Mouse (Mus musculus) heart, embryonic 11.5 days (tissue): ENCODE results near the gene Spata48. TPM values are rescaled to one million over a fixed set of nuclear protein-coding genes. Genes with fewer than 3 reads are reported as not detected.

Experiments
- ATAC-seq: fragments of 200-750 bp; cut with Nextera tagmentation; replicated peaks from 2 replicates; pipeline ENCODE4 v1.8.0; 2017; ENCODE audit warnings: moderate library complexity; ENCODE audit not compliant: insufficient number of reproducible peaks, low FRiP score, low TSS enrichment
- H3K27ac ChIP-seq: fragments of 300-500 bp; sonication (generic); 2 replicates; pipeline ENCODE4 v1.5.1; 2014; ENCODE audit warnings: mild to moderate bottlenecking, low read depth, low read length
- H3K27me3 ChIP-seq: fragments of 300-500 bp; sonication (generic); 2 replicates; pipeline ENCODE4 v1.6.1; 2014; ENCODE audit warnings: mild to moderate bottlenecking, low read length, mixed read lengths; ENCODE audit not compliant: control insufficient read depth, insufficient read depth
- H3K36me3 ChIP-seq: fragments of 300-500 bp; sonication (generic); 2 replicates; pipeline ENCODE4 v1.6.1; 2014; ENCODE audit warnings: mild to moderate bottlenecking, low read length, moderate library complexity, mixed read lengths; ENCODE audit not compliant: control insufficient read depth, insufficient read depth
- H3K4me1 ChIP-seq: fragments of 300-500 bp; sonication (generic); 2 replicates; pipeline ENCODE4 v1.6.1; 2014; ENCODE audit warnings: low read length; ENCODE audit not compliant: control insufficient read depth, insufficient read depth
- H3K4me2 ChIP-seq: fragments of 300-500 bp; sonication (generic); 2 replicates; pipeline ENCODE4 v1.6.1; 2014; ENCODE audit warnings: mild to moderate bottlenecking, moderate library complexity
- H3K4me3 ChIP-seq: fragments of 300-500 bp; sonication (generic); 2 replicates; pipeline ENCODE4 v1.5.1; 2014; ENCODE audit warnings: low read depth, low read length
- H3K9ac ChIP-seq: fragments of 300-500 bp; sonication (generic); 2 replicates; pipeline ENCODE4 v1.6.1; 2014; ENCODE audit warnings: mild to moderate bottlenecking, low read depth, low read length, moderate library complexity
- H3K9me3 ChIP-seq: fragments of 300-500 bp; sonication (generic); replicated peaks from 2 replicates; pipeline ENCODE4 v1.6.1; 2016; ENCODE audit warnings: low read length; ENCODE audit not compliant: control insufficient read depth
- WGBS: fragments of 180-500 bp; shearing (Covaris S2); extraction: QIAGEN DNeasy Blood & Tissue Kit; methylation state at CpG from one replicate; pipeline ENCODE4 v1.1.7; 2014; ENCODE audit not compliant: insufficient replicate concordance; 5-methylcytosine and 5-hydroxymethylcytosine counted together
- polyA plus RNA-seq: library from polyadenylated mRNA; unstranded; fragments of >200 nt; fragmentation: Nextera tagmentation; extraction: Ambion mirVana; gene quantifications from 2 replicates; pipeline ENCODE4 v1.2.1, GENCODE M21; 2014

Spata48 gene
- polyA plus RNA-seq, 1 experiment from 2014 or later, result 0.79 TPM

GRCm38 (mm10) chr11:11495697-11496096 lies 33.8 kb downstream of the Spata48 start:
- Histone ChIP-seq H3K9me3 (no peaks in the 10 kb centered on the region), H3K4me2 (no peak overlapping the region), H3K27me3 (no peaks in the 10 kb centered on the region), H3K9ac (no peak overlapping the region), H3K4me3 (no peak overlapping the region), H3K27ac (no peak overlapping the region), H3K36me3 (no peaks in the 10 kb centered on the region), H3K4me1 (no peaks in the 10 kb centered on the region)
- ATAC-seq, result no peak
- 73% methylated on average over 2 of the region's 2 CpGs for WGBS

- Histone ChIP-seq H3K27ac (no peak overlapping the region), H3K9ac (no peak overlapping the region), H3K36me3 (no peaks in the 10 kb centered on the region), H3K9me3 (no peaks in the 10 kb centered on the region), H3K4me1 (no peaks in the 10 kb centered on the region), H3K4me2 (peak overlapping the region; percentile 47; the same call in 1 of the 2 replicates), H3K27me3 (no peaks in the 10 kb centered on the region), H3K4me3 (no peak overlapping the region)
- WGBS, result 18% methylated on average over 10 of the region's 10 CpGs
- no peak for ATAC-seq
Measured at GRCm38 (mm10) chr11:11499944-11500343, 38.0 kb downstream of the Spata48 start.

GRCm38 (mm10) chr11:11506187-11506586 lies 44.3 kb downstream of the Spata48 start:
- Histone ChIP-seq H3K9ac (no peak overlapping the region), H3K9me3 (no peaks in the 10 kb centered on the region), H3K4me3 (no peak overlapping the region), H3K4me2 (no peak overlapping the region), H3K4me1 (no peaks in the 10 kb centered on the region), H3K27ac (no peak overlapping the region), H3K27me3 (no peaks in the 10 kb centered on the region), H3K36me3 (no peaks in the 10 kb centered on the region)
- ATAC-seq, result no peak
- WGBS, result 73% methylated on average over 2 of the region's 2 CpGs

GRCm38 (mm10) chr11:11509413-11509812 lies 47.5 kb downstream of the Spata48 start:
- H3K4me2 ChIP-seq, result no peak overlapping the region
- H3K27me3 ChIP-seq, result no peaks in the 10 kb centered on the region
- no peak overlapping the region for H3K9ac ChIP-seq
- 62% methylated on average over 2 of the region's 2 CpGs for WGBS
- H3K4me1 ChIP-seq, result no peaks in the 10 kb centered on the region
- no peaks in the 10 kb centered on the region for H3K9me3 ChIP-seq
- H3K36me3 ChIP-seq, result no peaks in the 10 kb centered on the region
- H3K4me3 ChIP-seq, result no peak overlapping the region
- no peak overlapping the region for H3K27ac ChIP-seq
- ATAC-seq, result no peak

GRCm38 (mm10) chr11:11512056-11512455 lies 50.2 kb downstream of the Spata48 start:
- Histone ChIP-seq H3K4me1 (no peaks in the 10 kb centered on the region), H3K4me2 (no peak overlapping the region), H3K9me3 (no peaks in the 10 kb centered on the region), H3K27ac (no peak overlapping the region), H3K9ac (no peak overlapping the region), H3K27me3 (no peaks in the 10 kb centered on the region), H3K36me3 (no peaks in the 10 kb centered on the region), H3K4me3 (no peak overlapping the region)
- no peak for ATAC-seq
- WGBS, result 47% methylated on average over 2 of the region's 2 CpGs

GRCm38 (mm10) chr11:11513008-11513799 lies 51.3 kb downstream of the Spata48 start:
- Histone ChIP-seq H3K9ac (no peak overlapping the region), H3K27ac (no peak overlapping the region), H3K4me1 (no peaks in the 10 kb centered on the region), H3K36me3 (no peaks in the 10 kb centered on the region), H3K4me2 (no peak overlapping the region), H3K4me3 (no peak overlapping the region), H3K9me3 (no peaks in the 10 kb centered on the region), H3K27me3 (no peaks in the 10 kb centered on the region)
- no peak for ATAC-seq
- 54% methylated on average over 2 of the region's 2 CpGs for WGBS

- no peaks in the 10 kb centered on the region for H3K4me1 ChIP-seq
- H3K9me3 ChIP-seq, result no peaks in the 10 kb centered on the region
- ATAC-seq, result no peak
- no peak overlapping the region for H3K4me2 ChIP-seq
- H3K36me3 ChIP-seq, result no peaks in the 10 kb centered on the region
- no peak overlapping the region for H3K9ac ChIP-seq
- 92% methylated on average over 4 of the region's 4 CpGs for WGBS
- no peak overlapping the region for H3K4me3 ChIP-seq
- no peaks in the 10 kb centered on the region for H3K27me3 ChIP-seq
- no peak overlapping the region for H3K27ac ChIP-seq
Measured at GRCm38 (mm10) chr11:11514920-11515319, 53.0 kb downstream of the Spata48 start.

- ATAC-seq, result no peak
- Histone ChIP-seq H3K27me3 (no peaks in the 10 kb centered on the region), H3K27ac (no peak overlapping the region), H3K9me3 (no peaks in the 10 kb centered on the region), H3K4me2 (no peak overlapping the region), H3K9ac (no peak overlapping the region), H3K4me1 (no peaks in the 10 kb centered on the region), H3K4me3 (no peak overlapping the region), H3K36me3 (no peaks in the 10 kb centered on the region)
- WGBS, result 79% methylated on average over 1 of the region's 1 CpGs
Measured at GRCm38 (mm10) chr11:11517781-11518435, 56.0 kb downstream of the Spata48 start.
